Mouse (Mus musculus): ENCODE measurements around the gene Ccdc84. TPM values are rescaled to one million over a fixed set of nuclear protein-coding genes. Genes with fewer than 3 reads are reported as not detected.
A peak's percentile ranks its signal among the peaks of the same experiment; 100 is the strongest.

The Ccdc84 gene
- polyA plus RNA-seq, 1 experiment from 2014 or later: 16.8 TPM

DNA sequence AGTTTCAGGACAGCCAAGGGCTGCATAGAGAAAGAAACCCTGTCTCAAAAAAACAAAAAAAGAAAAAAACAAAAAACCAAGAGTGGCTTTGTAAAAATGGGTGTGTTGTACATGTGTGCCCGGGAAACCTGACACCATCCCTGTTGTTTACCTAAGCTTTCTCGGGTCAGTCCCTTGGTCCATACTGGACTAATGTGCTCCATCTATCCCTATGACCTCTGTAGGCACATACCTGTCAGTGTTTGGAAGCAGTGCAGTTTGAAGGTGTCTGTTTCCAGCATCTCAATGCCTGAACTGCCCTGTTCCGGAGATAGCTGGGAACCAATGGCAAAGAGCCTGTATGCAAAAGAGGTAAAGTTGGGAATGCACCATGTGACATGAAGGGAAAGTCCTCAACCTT, 13.4 kb downstream of the Ccdc84 start:
- no peak overlapping the region for H3K4me2 ChIP-seq
- H3K27me3 ChIP-seq (replicated peaks): no peaks in the 10 kb centered on the region
- no peak overlapping the region for H3K4me3 ChIP-seq
- H3K4me1 ChIP-seq: peaks cover 51% of the 10 kb centered on the region
- no peak for ATAC-seq
- no peak overlapping the region for H3K9ac ChIP-seq
- no peak overlapping the region for H3K27ac ChIP-seq
- no peaks in the 10 kb centered on the region for H3K9me3 ChIP-seq (replicated peaks)
- 80% methylated on average over 3 of the region's 3 CpGs for WGBS (ENCODE audit: insufficient replicate concordance)
- peaks cover 73% of the 10 kb centered on the region for H3K36me3 ChIP-seq

GRCm38 (mm10) chr9:44401081-44401480, 17.3 kb downstream of the Ccdc84 start:
- Histone ChIP-seq H3K4me2 (no peak overlapping the region), H3K9me3 (replicated peaks) (no peaks in the 10 kb centered on the region), H3K27me3 (replicated peaks) (no peaks in the 10 kb centered on the region), H3K4me1 (peaks cover 57% of the 10 kb centered on the region), H3K9ac (no peak overlapping the region), H3K36me3 (peaks cover 72% of the 10 kb centered on the region), H3K4me3 (no peak overlapping the region), H3K27ac (no peak overlapping the region)
- WGBS (ENCODE audit: insufficient replicate concordance): 85% methylated on average over 4 of the region's 4 CpGs
- ATAC-seq: no peak

GRCm38 (mm10) chr9:44399795-44400114, 18.6 kb downstream of the Ccdc84 start:
- Histone ChIP-seq H3K4me1 (peaks cover 50% of the 10 kb centered on the region), H3K27me3 (replicated peaks) (no peaks in the 10 kb centered on the region), H3K9me3 (replicated peaks) (no peaks in the 10 kb centered on the region), H3K36me3 (peaks cover 63% of the 10 kb centered on the region), H3K27ac (no peak overlapping the region), H3K9ac (no peak overlapping the region), H3K4me2 (no peak overlapping the region), H3K4me3 (no peak overlapping the region)
- 84% methylated on average over 6 of the region's 6 CpGs for WGBS (ENCODE audit: insufficient replicate concordance)
- ATAC-seq: no peak

- no peak overlapping the region for H3K4me3 ChIP-seq
- no peaks in the 10 kb centered on the region for H3K27me3 ChIP-seq (replicated peaks)
- ATAC-seq: no peak
- WGBS (ENCODE audit: insufficient replicate concordance): 78% methylated on average over 13 of the region's 13 CpGs
- H3K36me3 ChIP-seq: peaks cover 58% of the 10 kb centered on the region
- peaks cover 48% of the 10 kb centered on the region for H3K4me1 ChIP-seq
- no peak overlapping the region for H3K27ac ChIP-seq
- 0 out of 2 replicates have a peak overlapping the region, but pooled peaks have one; percentile 33 for H3K9ac ChIP-seq
- H3K4me2 ChIP-seq: peak overlapping the region; percentile 97
- H3K9me3 ChIP-seq (replicated peaks): no peaks in the 10 kb centered on the region
Measured at GRCm38 (mm10) chr9:44399114-44399794, 19.1 kb downstream of the Ccdc84 start.

GRCm38 (mm10) chr9:44398551-44398950, 19.8 kb downstream of the Ccdc84 start:
- WGBS (ENCODE audit: insufficient replicate concordance): 81% methylated on average over 9 of the region's 9 CpGs
- H3K27ac ChIP-seq: peak overlapping the region; percentile 92
- H3K36me3 ChIP-seq: peaks cover 51% of the 10 kb centered on the region
- peaks cover 48% of the 10 kb centered on the region for H3K4me1 ChIP-seq
- H3K9ac ChIP-seq: peak overlapping the region; percentile 91; the same call in 1 of the 2 replicates
- H3K4me3 ChIP-seq: peak overlapping the region; percentile 81
- no peak for ATAC-seq
- peak overlapping the region; percentile 97 for H3K4me2 ChIP-seq
- no peaks in the 10 kb centered on the region for H3K27me3 ChIP-seq (replicated peaks)
- H3K9me3 ChIP-seq (replicated peaks): no peaks in the 10 kb centered on the region

DNA sequence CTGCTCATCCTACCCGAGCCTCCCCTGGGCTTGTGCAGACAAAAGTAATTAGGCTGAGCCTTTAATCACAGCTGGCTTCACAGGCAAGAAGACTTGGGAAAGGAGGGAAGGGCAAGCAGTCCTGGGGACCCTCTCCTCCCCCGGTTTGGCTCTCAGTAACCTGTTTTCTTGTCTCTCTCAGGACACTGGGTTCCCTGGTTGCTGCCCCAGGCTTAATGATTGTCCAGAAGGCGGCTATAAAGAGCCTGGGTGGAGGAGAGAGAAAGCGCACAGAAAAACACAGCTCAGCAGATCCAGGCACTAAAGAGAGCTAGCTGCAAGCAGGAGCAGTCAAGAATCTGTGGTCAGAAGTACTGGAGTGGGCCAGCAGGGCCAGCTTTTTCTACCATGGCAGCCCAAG, 20.3 kb downstream of the Ccdc84 start:
- ATAC-seq: no peak
- H3K9me3 ChIP-seq (replicated peaks): no peaks in the 10 kb centered on the region
- H3K27me3 ChIP-seq (replicated peaks): no peaks in the 10 kb centered on the region
- peaks cover 48% of the 10 kb centered on the region for H3K4me1 ChIP-seq
- H3K27ac ChIP-seq: peak overlapping the region; percentile 92
- H3K4me3 ChIP-seq: peak overlapping the region; percentile 81
- peak overlapping the region; percentile 91 for H3K9ac ChIP-seq
- WGBS (ENCODE audit: insufficient replicate concordance): 45% methylated on average over 4 of the region's 4 CpGs
- H3K4me2 ChIP-seq: peak overlapping the region; percentile 97
- peaks cover 46% of the 10 kb centered on the region for H3K36me3 ChIP-seq

GRCm38 (mm10) chr9:44396684-44397411, 21.5 kb downstream of the Ccdc84 start, which contains the start of gene Slc37a4:
TSS of gene Slc37a4 (plus strand) at chr9:44396852.
- peaks cover 44% of the 10 kb centered on the region for H3K4me1 ChIP-seq
- H3K36me3 ChIP-seq: peaks cover 42% of the 10 kb centered on the region
- under 1% methylated on average over 43 of the region's 43 CpGs for WGBS (ENCODE audit: insufficient replicate concordance)
- H3K4me2 ChIP-seq: peak within 1 kb of the TSS; percentile 97
- no peaks in the 10 kb centered on the region for H3K9me3 ChIP-seq (replicated peaks)
- peak; percentile 99 for ATAC-seq
- H3K27me3 ChIP-seq (replicated peaks): no peaks in the 10 kb centered on the region
- H3K9ac ChIP-seq: peak within 1 kb of the TSS; percentile 91
- H3K27ac ChIP-seq: peak within 1 kb of the TSS; percentile 92
- peak within 1 kb of the TSS; percentile 81 for H3K4me3 ChIP-seq

DNA sequence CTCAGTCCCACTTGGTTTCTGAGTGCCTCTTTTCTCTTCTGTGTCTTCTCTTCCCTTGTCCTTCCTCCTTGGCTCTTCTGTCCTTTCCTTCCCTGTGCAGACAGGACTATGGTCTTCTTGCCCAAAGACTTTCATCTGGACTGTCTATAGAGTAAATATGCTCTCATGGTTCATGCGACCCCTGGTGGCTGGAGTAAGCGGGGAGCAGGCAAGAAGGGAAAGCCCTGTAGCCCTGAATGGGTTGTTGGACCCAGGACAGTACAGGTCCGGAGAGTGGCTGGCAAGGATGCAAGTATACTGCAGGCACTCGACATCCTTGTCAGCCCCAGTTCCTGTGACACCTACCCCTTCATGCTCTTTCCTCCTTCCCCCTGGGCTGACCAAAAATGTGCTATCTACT, 26.9 kb downstream of the Ccdc84 start:
- Histone ChIP-seq H3K27me3 (replicated peaks) (no peaks in the 10 kb centered on the region), H3K4me1 (peaks cover 9% of the 10 kb centered on the region), H3K4me3 (no peak overlapping the region), H3K36me3 (peaks cover 62% of the 10 kb centered on the region), H3K9me3 (replicated peaks) (no peaks in the 10 kb centered on the region), H3K27ac (no peak overlapping the region), H3K9ac (no peak overlapping the region), H3K4me2 (no peak overlapping the region)
- ATAC-seq: peak; percentile 28; the same call in 1 of the 2 replicates
- 41% methylated on average over 4 of the region's 4 CpGs for WGBS (ENCODE audit: insufficient replicate concordance)

DNA sequence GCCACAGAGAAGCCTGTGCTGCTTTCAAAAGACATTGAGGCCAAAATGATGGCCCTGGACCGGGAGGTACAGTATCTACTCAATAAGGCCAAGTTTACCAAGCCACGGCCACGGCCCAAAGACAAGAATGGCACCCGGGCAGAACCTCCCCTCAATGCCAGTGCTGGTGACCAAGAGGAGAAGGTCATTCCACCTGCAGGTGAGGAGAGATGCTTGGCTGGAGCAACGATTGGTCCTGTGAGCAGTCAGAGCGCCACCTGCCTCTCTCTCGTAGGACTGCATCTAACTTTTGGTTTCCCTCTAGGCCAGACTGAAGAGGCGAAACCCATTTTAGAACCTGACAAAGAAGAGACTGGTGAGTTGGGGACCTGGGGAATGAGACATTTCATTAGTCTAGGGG, 29.1 kb downstream of the Ccdc84 start:
- Histone ChIP-seq H3K9ac (no peak overlapping the region), H3K4me1 (no peaks in the 10 kb centered on the region), H3K4me3 (no peak overlapping the region), H3K4me2 (no peak overlapping the region), H3K36me3 (peaks cover 84% of the 10 kb centered on the region), H3K27ac (no peak overlapping the region), H3K9me3 (replicated peaks) (no peaks in the 10 kb centered on the region), H3K27me3 (replicated peaks) (no peaks in the 10 kb centered on the region)
- WGBS (ENCODE audit: insufficient replicate concordance): 60% methylated on average over 8 of the region's 8 CpGs
- ATAC-seq: no peak

DNA sequence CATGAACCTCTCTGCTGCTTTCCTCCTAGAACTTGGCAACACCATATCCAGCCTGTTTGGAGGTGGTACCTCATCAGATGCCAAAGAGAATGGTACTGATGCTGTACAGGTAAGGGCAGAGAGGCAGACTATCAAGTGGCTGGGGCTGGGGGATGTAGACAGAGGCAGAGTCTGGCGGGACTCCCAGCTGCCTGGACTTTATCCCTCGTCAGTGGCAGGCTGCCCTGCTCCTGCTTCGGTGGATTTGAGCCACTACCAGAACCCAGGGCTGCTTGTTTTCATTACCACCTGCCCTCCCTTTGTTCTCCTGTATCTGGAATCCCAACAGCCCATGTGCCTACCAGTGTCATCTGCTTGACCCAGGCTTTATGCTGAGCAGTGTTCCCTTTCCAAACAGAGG, 31.1 kb downstream of the Ccdc84 start:
- H3K9me3 ChIP-seq (replicated peaks): no peaks in the 10 kb centered on the region

DNA sequence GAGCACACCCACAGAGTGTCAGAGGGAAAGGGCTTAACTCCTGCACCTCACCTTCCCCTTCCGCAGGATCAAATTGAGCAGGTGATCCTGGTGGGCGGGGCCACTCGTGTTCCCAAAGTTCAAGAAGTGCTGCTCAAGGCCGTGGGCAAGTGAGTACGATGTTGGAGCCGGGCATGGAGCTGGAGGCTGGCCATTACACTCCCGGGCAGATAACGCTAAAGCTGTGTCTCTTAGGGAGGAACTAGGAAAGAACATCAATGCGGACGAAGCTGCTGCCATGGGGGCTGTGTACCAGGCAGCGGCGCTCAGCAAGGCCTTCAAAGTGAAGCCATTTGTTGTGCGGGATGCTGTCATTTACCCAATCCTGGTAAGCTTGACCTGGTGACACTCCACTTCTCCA, 33.8 kb downstream of the Ccdc84 start:
- H3K4me3 ChIP-seq: no peak overlapping the region
- no peak for ATAC-seq
- no peaks in the 10 kb centered on the region for H3K27me3 ChIP-seq (replicated peaks)
- H3K4me2 ChIP-seq: no peak overlapping the region
- no peak overlapping the region for H3K9ac ChIP-seq
- no peak overlapping the region for H3K27ac ChIP-seq
- no peaks in the 10 kb centered on the region for H3K9me3 ChIP-seq (replicated peaks)
- H3K4me1 ChIP-seq: peaks cover 18% of the 10 kb centered on the region
- H3K36me3 ChIP-seq: peaks cover 92% of the 10 kb centered on the region
- 89% methylated on average over 13 of the region's 13 CpGs for WGBS (ENCODE audit: insufficient replicate concordance)

More for the DNA sequence above, 31.1 kb downstream of the Ccdc84 start:
- Histone ChIP-seq H3K27me3 (replicated peaks) (no peaks in the 10 kb centered on the region), H3K27ac (no peak overlapping the region), H3K4me3 (no peak overlapping the region), H3K9ac (no peak overlapping the region), H3K4me2 (no peak overlapping the region), H3K36me3 (peaks cover 98% of the 10 kb centered on the region), H3K4me1 (no peaks in the 10 kb centered on the region)
- WGBS (ENCODE audit: insufficient replicate concordance): 73% methylated on average over 3 of the region's 3 CpGs
- no peak for ATAC-seq

DNA sequence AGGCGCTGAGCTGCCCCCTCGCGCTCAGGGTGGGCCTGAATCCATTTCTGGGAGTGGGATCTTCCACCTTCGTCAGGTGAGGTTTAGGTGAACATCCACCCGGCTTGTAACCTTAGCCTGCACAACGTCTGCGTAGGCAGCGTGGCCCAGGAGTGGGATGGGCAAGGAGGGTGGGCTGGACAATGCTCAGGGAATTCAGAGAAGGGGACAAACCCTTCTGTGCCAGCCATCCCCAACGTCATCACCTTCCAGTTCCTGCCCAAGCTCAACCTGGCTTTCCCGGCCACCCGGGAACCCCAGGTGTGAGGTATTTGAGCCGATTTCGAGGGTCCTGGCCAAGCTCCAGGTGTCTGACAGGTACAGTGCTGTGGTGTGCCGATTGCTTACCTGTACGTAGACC, 38.5 kb downstream of the Ccdc84 start:
- ATAC-seq: peak; percentile 8
- Histone ChIP-seq H3K27me3 (replicated peaks) (no peaks in the 10 kb centered on the region), H3K9me3 (replicated peaks) (no peaks in the 10 kb centered on the region), H3K4me1 (peaks cover 34% of the 10 kb centered on the region), H3K4me2 (peak overlapping the region; percentile 92), H3K4me3 (peak overlapping the region; percentile 79), H3K36me3 (peaks cover 45% of the 10 kb centered on the region), H3K27ac (peak overlapping the region; percentile 85), H3K9ac (peak overlapping the region; percentile 86)
- WGBS (ENCODE audit: insufficient replicate concordance): 5% methylated on average over 15 of the region's 15 CpGs
